Mouse (Mus musculus): ENCODE results near the gene Mlec. TPM values are rescaled to one million over a fixed set of nuclear protein-coding genes. Genes with fewer than 3 reads are reported as not detected.
"Not testable (repeated sequence)": the region's sequence is repeated elsewhere in the genome, so short reads cannot be mapped to it uniquely, and the experiment has no call there.

The Mlec gene
- total RNA-seq, 2 experiments from 2014 or later = 184 to 197 TPM

DNA sequence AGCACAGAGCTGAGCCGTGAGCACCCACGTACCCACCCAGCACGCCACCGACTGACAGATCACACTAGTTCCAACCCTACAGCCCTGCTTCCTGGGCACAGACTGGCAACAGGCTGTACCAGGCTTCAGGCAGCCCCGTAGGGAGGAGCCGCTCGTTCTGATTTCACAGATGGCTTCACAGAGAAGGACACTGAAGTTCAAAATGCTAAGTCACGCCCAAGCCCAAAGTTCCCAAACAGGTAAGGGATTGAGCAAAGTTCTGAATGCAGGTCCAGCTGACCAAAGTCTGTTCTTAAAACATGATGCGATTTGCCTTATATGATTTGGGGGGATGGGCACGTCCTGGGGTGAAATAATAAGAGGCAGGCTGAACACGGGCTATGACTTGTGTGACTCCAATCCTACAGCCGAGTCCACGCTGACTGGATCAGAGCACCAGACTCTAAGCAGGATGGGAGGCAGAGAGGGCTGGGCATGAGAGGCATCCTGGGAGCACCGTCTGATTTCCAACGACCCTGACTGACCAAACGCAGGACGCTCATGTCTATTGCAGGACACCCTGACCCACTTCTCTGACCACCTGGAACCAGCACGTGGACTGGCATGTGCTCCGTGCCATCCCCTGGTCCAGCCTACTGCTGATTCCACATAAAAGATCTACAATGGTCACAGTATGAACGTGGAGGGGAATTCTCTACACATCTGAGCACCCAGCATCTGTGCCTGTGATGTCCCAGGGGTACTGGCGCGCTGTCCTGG, 30.4 kb downstream of the Mlec start:
- DNase-seq = no peak

GRCm38 (mm10) chr5:115126578-115127312, 31.2 kb downstream of the Mlec start:
- no peak for DNase-seq

DNA sequence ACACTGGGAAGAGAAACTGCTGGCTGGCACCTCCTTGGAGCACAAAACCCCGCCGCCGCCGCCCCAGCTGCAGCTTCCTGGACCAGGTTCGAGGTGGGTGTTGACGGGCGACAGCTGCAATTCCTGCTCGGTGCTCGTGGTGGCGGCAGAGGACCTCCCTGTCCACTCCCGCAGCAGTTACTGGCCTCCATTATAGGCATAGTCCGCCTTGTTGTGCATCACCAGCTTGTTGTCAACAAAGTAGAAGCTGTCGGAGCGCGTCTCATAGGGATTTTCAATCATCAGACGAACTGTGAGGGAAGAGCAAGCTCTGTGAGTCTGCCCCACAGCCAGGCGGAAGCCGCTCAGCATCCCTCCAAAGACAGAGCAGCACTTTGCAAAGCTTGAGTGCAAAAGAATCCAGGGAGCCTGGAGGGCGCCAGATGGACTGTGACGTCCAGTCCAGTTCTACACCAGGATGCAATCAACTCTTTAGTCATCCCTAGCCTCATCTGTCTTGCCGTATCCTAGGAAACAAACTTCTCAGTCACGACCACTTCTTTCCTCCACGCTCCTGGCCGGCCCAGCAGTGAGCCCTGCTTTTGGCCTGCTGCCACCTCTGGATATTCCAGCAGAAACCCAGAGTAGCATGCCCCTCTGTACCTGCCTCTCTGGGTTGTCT, 32.6 kb downstream of the Mlec start:
- peak; percentile 81 to 88 for DNase-seq

GRCm38 (mm10) chr5:115124690-115125089, 33.3 kb downstream of the Mlec start:
- no peak for DNase-seq

- DNase-seq = peak; percentile 45 to 58
Observed at GRCm38 (mm10) chr5:115120978-115121377, 37.0 kb downstream of the Mlec start.

GRCm38 (mm10) chr5:115118961-115119570, 38.9 kb downstream of the Mlec start, which contains the start of gene Acads:
Acads (minus strand) TSS chr5:115119346.
- DNase-seq = peak; percentile 91 to 94

GRCm38 (mm10) chr5:115117467-115117866, 40.5 kb downstream of the Mlec start:
- DNase-seq = no peak

DNA sequence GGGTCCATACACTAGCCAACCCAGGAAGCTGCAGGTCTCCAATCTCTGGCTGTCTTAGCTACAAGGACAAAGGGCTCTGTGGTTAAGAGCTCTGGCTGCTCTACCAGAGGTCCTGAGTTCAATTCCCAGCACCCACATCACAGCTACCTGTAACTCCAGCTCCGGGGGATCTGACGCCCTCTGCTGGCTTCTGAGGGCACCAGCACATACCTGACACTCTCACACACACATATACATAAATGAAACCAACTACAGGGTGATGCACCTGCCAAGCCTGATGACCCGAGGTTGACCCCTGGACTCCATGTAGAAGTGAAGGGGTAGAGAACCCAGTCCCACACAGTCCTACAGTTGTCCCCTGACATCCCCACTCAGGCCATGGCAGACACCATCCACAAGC, 41.6 kb downstream of the Mlec start:
- no peak for DNase-seq

DNA sequence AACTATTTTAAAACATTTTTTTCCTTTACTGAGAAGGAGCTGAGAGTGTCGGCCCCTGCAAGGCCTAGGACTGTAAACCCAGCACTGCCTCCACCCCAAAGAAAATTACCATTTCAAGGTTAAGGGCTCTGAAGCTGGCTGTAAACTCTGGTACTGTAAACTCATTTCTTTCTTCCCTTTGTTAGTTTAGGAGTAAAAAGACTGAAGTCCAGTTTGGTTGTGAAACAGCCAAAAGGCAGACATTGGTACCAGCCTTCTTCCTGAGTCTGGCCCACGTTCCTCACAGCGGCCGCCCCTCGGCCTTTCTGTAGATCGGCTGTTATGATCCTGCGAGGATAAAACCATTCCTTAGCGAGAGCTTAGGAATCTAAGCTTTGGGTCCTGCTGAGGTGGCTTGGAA, 43.5 kb downstream of the Mlec start:
- no peak for DNase-seq

GRCm38 (mm10) chr5:115113244-115113643, 44.7 kb downstream of the Mlec start:
- DNase-seq = no peak

DNA sequence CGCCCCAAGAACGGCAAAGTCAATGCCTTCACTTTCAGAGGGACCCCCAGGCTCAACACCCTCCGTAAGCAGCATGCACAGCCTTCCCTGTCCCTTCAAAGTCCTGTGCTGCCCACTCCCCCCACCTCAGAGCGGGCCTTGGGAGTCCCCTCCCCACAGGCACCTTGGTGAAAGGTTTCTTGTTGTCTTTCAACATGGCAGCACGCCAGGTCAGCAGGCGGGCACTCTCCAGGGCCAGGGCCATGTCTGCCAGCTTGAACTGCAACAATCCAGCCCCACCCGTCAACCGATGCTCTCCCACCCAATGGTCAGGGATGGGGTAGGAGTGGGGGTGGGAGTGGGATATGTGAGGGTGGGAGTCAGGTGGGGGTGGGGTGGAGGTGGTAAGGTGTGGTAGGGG, 46.8 kb downstream of the Mlec start:
- peak in 1 of 2 experiments; percentile 50 for DNase-seq

DNA sequence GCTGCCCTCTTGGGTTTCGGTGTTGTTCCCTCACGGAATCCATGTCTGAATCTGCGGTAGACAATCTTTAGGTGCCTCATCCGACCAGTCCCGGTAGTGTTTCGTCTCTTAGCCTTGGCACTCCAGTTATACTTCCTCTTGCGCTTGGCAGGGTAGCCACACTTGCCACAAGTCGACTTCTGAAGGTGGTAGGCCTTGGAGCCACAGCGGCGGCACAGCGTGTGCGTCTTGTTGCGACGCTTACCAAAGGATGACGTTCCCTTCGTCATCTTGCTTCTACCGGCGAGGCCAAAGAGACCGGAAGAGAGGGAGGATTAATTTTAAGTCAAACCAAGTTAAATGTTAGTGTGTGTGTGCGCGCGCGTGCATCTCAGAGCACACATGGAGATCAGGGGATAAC, 54.7 kb downstream of the Mlec start:
- DNase-seq = not testable (repeated sequence)

GRCm38 (mm10) chr5:115102231-115102630, 55.7 kb downstream of the Mlec start:
- DNase-seq = no peak

GRCm38 (mm10) chr5:115100473-115100872, 57.5 kb downstream of the Mlec start:
- DNase-seq = no peak

DNA sequence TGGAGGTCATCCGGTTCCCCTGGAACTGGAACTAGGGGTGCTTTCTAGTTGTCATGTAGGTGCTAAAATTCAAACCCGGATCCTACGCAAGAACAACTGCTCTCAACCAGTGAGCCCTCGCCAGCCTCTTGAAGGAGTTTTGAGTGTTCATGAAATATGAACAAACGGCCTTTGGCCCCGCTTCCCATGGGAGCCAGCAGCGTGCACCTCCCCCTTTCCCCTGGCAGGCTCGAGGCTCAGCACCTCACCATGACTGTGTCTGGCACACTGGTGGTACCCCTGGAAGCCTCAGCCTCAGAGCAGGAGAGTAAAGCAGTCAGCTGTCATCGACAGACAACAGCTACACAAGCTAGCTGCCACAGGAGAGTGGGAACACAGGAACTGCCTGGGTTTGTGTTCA, 58.0 kb downstream of the Mlec start:
- peak; percentile 58 to 75 for DNase-seq

- no peak for DNase-seq
Observed at GRCm38 (mm10) chr5:115099530-115099929, 58.4 kb downstream of the Mlec start.

- no peak for DNase-seq
Observed at GRCm38 (mm10) chr5:115098195-115098594, 59.8 kb downstream of the Mlec start, which contains the start of gene Gm10401. Gm10401 (minus strand) TSS chr5:115098295.

Other genes with a start within 250 kb of the Mlec start
- 1 to 10 TPM; 1.8 to 2.4 TPM for gene Oasl1, start 234.9 kb downstream of the Mlec start, total RNA-seq (2021)
- gene 2210016L21Rik, start 216.0 kb downstream of the Mlec start, total RNA-seq (2021) = 10 to 100 TPM; 41.4 to 45.7 TPM
- under 1 TPM in 1 of 2 experiments, not detected in 1; 0.10 TPM for gene Hnf1a, start 187.1 kb downstream of the Mlec start, total RNA-seq (2021)
- 10 to 100 TPM; 52.0 to 54.1 TPM for gene Sppl3, start 147.0 kb downstream of the Mlec start, total RNA-seq (2021)
- not detected for gene Gm10401, start 59.9 kb downstream of the Mlec start, total RNA-seq (2021)
- gene Acads, start 38.8 kb downstream of the Mlec start, total RNA-seq (2021) = 100 to 1,000 TPM; 156 to 220 TPM
- gene Unc119b, start 23.2 kb downstream of the Mlec start, total RNA-seq (2021) = 10 to 100 TPM; 38.9 to 45.3 TPM
- gene Cabp1, start 36.2 kb upstream of the Mlec start, total RNA-seq (2021) = 10 to 100 TPM; 34.8 to 42.3 TPM
- gene Pop5, start 77.7 kb upstream of the Mlec start, total RNA-seq (2021) = 10 to 100 TPM; 76.3 to 85.9 TPM
- 100 to 1,000 TPM; 232 to 275 TPM for gene Rnf10, start 114.7 kb upstream of the Mlec start, total RNA-seq (2021)
- gene Coq5, start 121.5 kb upstream of the Mlec start, total RNA-seq (2021) = 10 to 100 TPM; 54.2 to 61.9 TPM
- gene Dynll1, start 142.8 kb upstream of the Mlec start, total RNA-seq (2021) = 100 to 1,000 TPM; 211 to 322 TPM
- gene Srsf9, start 169.0 kb upstream of the Mlec start, total RNA-seq (2021) = 10 to 100 TPM; 73.7 to 77.0 TPM
- gene Gatc, start 183.0 kb upstream of the Mlec start, total RNA-seq (2021) = 10 to 100 TPM; 17.7 to 21.7 TPM
- 10 to 100 TPM; 32.4 to 47.5 TPM for gene Triap1, start 183.0 kb upstream of the Mlec start, total RNA-seq (2021)
- 1,000 to 10,000 TPM; 1,319 to 1,418 TPM for gene Cox6a1, start 190.8 kb upstream of the Mlec start, total RNA-seq (2021)

Data from adrenal gland, postnatal 36 days (tissue).